Mouse (Mus musculus): Measurements from ENCODE around the gene Rapgef5. TPM values are rescaled to one million over a fixed set of nuclear protein-coding genes. Genes with fewer than 3 reads are reported as not detected.

The Rapgef5 gene
- polyA plus RNA-seq, 1 experiment from 2014 or later, result 15.3 TPM

- H3K36me3 ChIP-seq, result no peaks in the 10 kb centered on the region
- no peak; the same call in 1 of the 2 replicates for ATAC-seq (replicated peaks; ENCODE audit: insufficient number of reproducible peaks, insufficient read depth, low FRiP score, low read depth)
- no peaks in the 10 kb centered on the region for H3K27me3 ChIP-seq
- peaks cover 24% of the 10 kb centered on the region for H3K4me1 ChIP-seq (replicated peaks)
- H3K27ac ChIP-seq, result peak overlapping the region; percentile 67
- H3K9ac ChIP-seq, result no peak overlapping the region
- no peak overlapping the region for H3K4me3 ChIP-seq
- H3K9me3 ChIP-seq (replicated peaks), result no peaks in the 10 kb centered on the region
- 0 out of 2 replicates have a peak overlapping the region, but pooled peaks have one; percentile 0 for H3K4me2 ChIP-seq
- 53% methylated on average over 4 of the region's 4 CpGs for WGBS
These were observed 140.7 kb downstream of the Rapgef5 start for GRCm38 (mm10) chr12:117656935-117657334.

GRCm38 (mm10) chr12:117657766-117658165 lies 141.5 kb downstream of the Rapgef5 start:
- Histone ChIP-seq H3K36me3 (no peaks in the 10 kb centered on the region), H3K27me3 (no peaks in the 10 kb centered on the region), H3K27ac (peak overlapping the region; percentile 67), H3K9me3 (replicated peaks) (no peaks in the 10 kb centered on the region), H3K4me3 (peak overlapping the region; percentile 42), H3K4me2 (peak overlapping the region; percentile 36; the same call in 1 of the 2 replicates), H3K4me1 (replicated peaks) (peaks cover 30% of the 10 kb centered on the region), H3K9ac (0 out of 2 replicates have a peak overlapping the region, but pooled peaks have one; percentile 17)
- WGBS, result 42% methylated on average over 5 of the region's 5 CpGs
- no peak for ATAC-seq (replicated peaks; ENCODE audit: insufficient number of reproducible peaks, insufficient read depth, low FRiP score, low read depth)

GRCm38 (mm10) chr12:117658821-117659220 lies 142.5 kb downstream of the Rapgef5 start:
- peaks cover 34% of the 10 kb centered on the region for H3K4me1 ChIP-seq (replicated peaks)
- peak overlapping the region; percentile 67 for H3K27ac ChIP-seq
- peak overlapping the region; percentile 40 for H3K9ac ChIP-seq
- WGBS, result 38% methylated on average over 6 of the region's 6 CpGs
- no peaks in the 10 kb centered on the region for H3K36me3 ChIP-seq
- H3K4me3 ChIP-seq, result peak overlapping the region; percentile 42
- ATAC-seq (replicated peaks; ENCODE audit: insufficient number of reproducible peaks, insufficient read depth, low FRiP score, low read depth), result no peak
- no peaks in the 10 kb centered on the region for H3K27me3 ChIP-seq
- H3K4me2 ChIP-seq, result peak overlapping the region; percentile 36
- no peaks in the 10 kb centered on the region for H3K9me3 ChIP-seq (replicated peaks)

GRCm38 (mm10) chr12:117660361-117660760 lies 144.1 kb downstream of the Rapgef5 start:
- H3K27me3 ChIP-seq, result no peaks in the 10 kb centered on the region
- H3K4me1 ChIP-seq (replicated peaks), result peaks cover 35% of the 10 kb centered on the region
- no peaks in the 10 kb centered on the region for H3K36me3 ChIP-seq
- H3K9me3 ChIP-seq (replicated peaks), result no peaks in the 10 kb centered on the region
- 23% methylated on average over 4 of the region's 4 CpGs for WGBS
- no peak for ATAC-seq (replicated peaks; ENCODE audit: insufficient number of reproducible peaks, insufficient read depth, low FRiP score, low read depth)
- peak overlapping the region; percentile 48 for H3K27ac ChIP-seq
- peak overlapping the region; percentile 31; the same call in 1 of the 2 replicates for H3K9ac ChIP-seq
- H3K4me2 ChIP-seq, result peak overlapping the region; percentile 36
- H3K4me3 ChIP-seq, result peak overlapping the region; percentile 42

GRCm38 (mm10) chr12:117661871-117662270 lies 145.6 kb downstream of the Rapgef5 start:
- Histone ChIP-seq H3K27ac (peak overlapping the region; percentile 68), H3K4me3 (no peak overlapping the region), H3K36me3 (no peaks in the 10 kb centered on the region), H3K9ac (no peak overlapping the region), H3K27me3 (no peaks in the 10 kb centered on the region), H3K9me3 (replicated peaks) (no peaks in the 10 kb centered on the region), H3K4me2 (peak overlapping the region; percentile 34), H3K4me1 (replicated peaks) (peaks cover 40% of the 10 kb centered on the region)
- 29% methylated on average over 6 of the region's 6 CpGs for WGBS
- ATAC-seq (replicated peaks; ENCODE audit: insufficient number of reproducible peaks, insufficient read depth, low FRiP score, low read depth), result no peak

- ATAC-seq (replicated peaks; ENCODE audit: insufficient number of reproducible peaks, insufficient read depth, low FRiP score, low read depth), result peak; percentile 87
- H3K4me3 ChIP-seq, result no peak overlapping the region
- peaks cover 30% of the 10 kb centered on the region for H3K4me1 ChIP-seq (replicated peaks)
- no peak overlapping the region for H3K9ac ChIP-seq
- H3K4me2 ChIP-seq, result no peak overlapping the region
- H3K27me3 ChIP-seq, result no peaks in the 10 kb centered on the region
- no peaks in the 10 kb centered on the region for H3K36me3 ChIP-seq
- no peaks in the 10 kb centered on the region for H3K9me3 ChIP-seq (replicated peaks)
- WGBS, result 49% methylated on average over 5 of the region's 5 CpGs
- H3K27ac ChIP-seq, result peak overlapping the region; percentile 68
These were observed 147.4 kb downstream of the Rapgef5 start for GRCm38 (mm10) chr12:117663637-117664036.

GRCm38 (mm10) chr12:117664644-117665043 lies 148.4 kb downstream of the Rapgef5 start:
- Histone ChIP-seq H3K4me3 (no peak overlapping the region), H3K9ac (no peak overlapping the region), H3K36me3 (no peaks in the 10 kb centered on the region), H3K4me2 (no peak overlapping the region), H3K27ac (peak overlapping the region; percentile 42; the same call in 1 of the 2 replicates), H3K9me3 (replicated peaks) (no peaks in the 10 kb centered on the region), H3K27me3 (no peaks in the 10 kb centered on the region), H3K4me1 (replicated peaks) (peaks cover 34% of the 10 kb centered on the region)
- WGBS, result 76% methylated on average over 5 of the region's 5 CpGs
- ATAC-seq (replicated peaks; ENCODE audit: insufficient number of reproducible peaks, insufficient read depth, low FRiP score, low read depth), result no peak

GRCm38 (mm10) chr12:117666391-117666790 lies 150.1 kb downstream of the Rapgef5 start:
- no peak for ATAC-seq (replicated peaks; ENCODE audit: insufficient number of reproducible peaks, insufficient read depth, low FRiP score, low read depth)

GRCm38 (mm10) chr12:117669610-117670400 lies 153.5 kb downstream of the Rapgef5 start:
- 0 out of 2 replicates have a peak, but pooled peaks have one; percentile 47 for ATAC-seq (replicated peaks; ENCODE audit: insufficient number of reproducible peaks, insufficient read depth, low FRiP score, low read depth)
- H3K4me1 ChIP-seq (replicated peaks), result peaks cover 22% of the 10 kb centered on the region
- no peaks in the 10 kb centered on the region for H3K36me3 ChIP-seq
- H3K9me3 ChIP-seq (replicated peaks), result no peaks in the 10 kb centered on the region
- no peak overlapping the region for H3K9ac ChIP-seq
- no peaks in the 10 kb centered on the region for H3K27me3 ChIP-seq
- H3K4me3 ChIP-seq, result no peak overlapping the region
- peak overlapping the region; percentile 23; the same call in 1 of the 2 replicates for H3K4me2 ChIP-seq
- 42% methylated on average over 10 of the region's 10 CpGs for WGBS
- H3K27ac ChIP-seq, result peak overlapping the region; percentile 57

More at GRCm38 (mm10) chr12:117666391-117666790, 150.1 kb downstream of the Rapgef5 start:
- Histone ChIP-seq H3K36me3 (no peaks in the 10 kb centered on the region), H3K4me3 (no peak overlapping the region), H3K4me1 (replicated peaks) (peaks cover 33% of the 10 kb centered on the region), H3K27me3 (no peaks in the 10 kb centered on the region), H3K27ac (no peak overlapping the region), H3K9me3 (replicated peaks) (no peaks in the 10 kb centered on the region), H3K9ac (no peak overlapping the region), H3K4me2 (no peak overlapping the region)
- WGBS, result 85% methylated on average over 3 of the region's 3 CpGs

GRCm38 (mm10) chr12:117673188-117673587 lies 156.9 kb downstream of the Rapgef5 start:
- WGBS, result 55% methylated on average over 2 of the region's 2 CpGs
- Histone ChIP-seq H3K9me3 (replicated peaks) (no peaks in the 10 kb centered on the region), H3K4me1 (replicated peaks) (peaks cover 23% of the 10 kb centered on the region), H3K27me3 (no peaks in the 10 kb centered on the region), H3K4me2 (no peak overlapping the region), H3K36me3 (no peaks in the 10 kb centered on the region), H3K4me3 (no peak overlapping the region), H3K27ac (no peak overlapping the region), H3K9ac (no peak overlapping the region)
- no peak for ATAC-seq (replicated peaks; ENCODE audit: insufficient number of reproducible peaks, insufficient read depth, low FRiP score, low read depth)

GRCm38 (mm10) chr12:117674511-117674910 lies 158.2 kb downstream of the Rapgef5 start:
- no peak overlapping the region for H3K4me2 ChIP-seq
- ATAC-seq (replicated peaks; ENCODE audit: insufficient number of reproducible peaks, insufficient read depth, low FRiP score, low read depth), result no peak
- H3K4me3 ChIP-seq, result no peak overlapping the region
- H3K27me3 ChIP-seq, result no peaks in the 10 kb centered on the region
- H3K9ac ChIP-seq, result no peak overlapping the region
- no peaks in the 10 kb centered on the region for H3K9me3 ChIP-seq (replicated peaks)
- H3K36me3 ChIP-seq, result no peaks in the 10 kb centered on the region
- no peak overlapping the region for H3K27ac ChIP-seq
- 92% methylated on average over 2 of the region's 2 CpGs for WGBS
- peaks cover 17% of the 10 kb centered on the region for H3K4me1 ChIP-seq (replicated peaks)

Data from heart, embryonic 15.5 days (tissue).